Mouse (Mus musculus): ENCODE data around the gene Slc37a3. TPM values are rescaled to one million over a fixed set of nuclear protein-coding genes. Genes with fewer than 3 reads are reported as not detected.
"Not testable (repeated sequence)": the region's sequence is repeated elsewhere in the genome, so short reads cannot be mapped to it uniquely, and the experiment has no call there.

Slc37a3 gene
- total RNA-seq, 2 experiments from 2014 or later = 21.5 to 22.8 TPM

DNA sequence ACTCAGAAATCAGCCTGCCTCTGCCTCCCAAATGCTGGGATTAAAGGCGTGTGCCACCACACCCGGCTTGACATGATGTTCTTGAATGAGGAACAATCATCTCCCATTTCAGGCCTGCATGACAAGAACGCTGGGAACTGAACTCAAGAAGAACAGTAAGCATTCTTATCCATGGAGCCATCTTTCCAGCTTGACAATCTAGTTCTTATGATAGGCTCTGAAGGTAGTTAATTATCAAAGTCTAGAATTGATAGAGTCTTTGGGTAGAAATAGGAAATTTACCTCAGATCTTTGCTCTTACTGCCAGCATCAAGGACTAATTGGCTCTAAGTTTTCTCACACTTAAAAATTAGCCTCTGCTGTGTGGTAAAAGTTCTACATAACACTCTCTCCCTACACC lies 2.8 kb upstream of the Slc37a3 start:
- intact Hi-C loops (cut with DNase I) = no loop called here

DNA sequence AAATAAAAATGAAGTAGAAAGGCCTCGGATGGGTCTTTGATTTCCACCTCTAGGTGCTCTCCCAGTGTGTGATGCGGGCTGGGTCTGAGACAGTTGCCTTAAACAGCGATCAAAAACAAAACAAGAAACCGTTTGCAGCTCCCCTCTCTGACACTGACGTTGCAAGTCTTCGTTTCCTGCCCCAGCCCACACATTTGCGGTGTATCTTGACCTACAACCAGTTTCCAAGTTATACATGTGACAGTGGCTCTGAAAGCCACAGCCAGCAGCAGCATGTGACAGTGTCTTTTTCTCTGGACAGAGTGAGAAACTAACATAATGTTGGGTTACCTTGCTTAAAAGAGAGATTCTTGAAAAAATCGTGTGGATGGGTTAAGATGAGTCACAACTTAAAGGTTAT lies 2.3 kb upstream of the Slc37a3 start:
- intact Hi-C loops (cut with DNase I) = no loop called here

More for the DNA sequence above, 2.8 kb upstream of the Slc37a3 start:
- DNase-seq = no peak

GRCm38 (mm10) chr6:39379224-39379623 lies 1.7 kb upstream of the Slc37a3 start:
- intact Hi-C loops (cut with DNase I) = no loop called here
- no peak for DNase-seq

More for the DNA sequence above, 2.3 kb upstream of the Slc37a3 start:
- no peak for DNase-seq

GRCm38 (mm10) chr6:39378161-39378835 lies 823 bp upstream of the Slc37a3 start:
- DNase-seq; intact Hi-C loops (cut with DNase I): not testable (repeated sequence)

DNA sequence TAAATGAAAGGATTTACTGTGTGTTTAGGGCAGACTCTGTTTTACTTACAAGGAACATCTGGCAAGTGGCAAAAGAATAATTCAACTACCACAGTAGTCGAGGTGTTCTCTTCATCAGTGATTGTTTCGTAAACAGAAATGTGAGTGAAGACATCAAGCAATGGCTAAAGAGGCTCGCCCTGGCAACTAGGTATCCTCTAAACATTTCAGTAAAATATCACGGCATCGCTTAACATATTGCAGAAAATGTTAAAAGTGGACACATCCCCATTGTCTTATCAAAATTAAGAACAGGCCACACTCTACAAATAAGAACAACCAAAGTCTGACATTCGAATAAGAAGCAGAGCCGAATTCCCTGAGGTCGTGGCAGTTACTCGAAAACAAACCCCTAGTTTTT lies 700 bp downstream of the Slc37a3 start:
- intact Hi-C loops (cut with DNase I) = no loop called here
- DNase-seq = no peak

GRCm38 (mm10) chr6:39373301-39373955 lies 4.0 kb downstream of the Slc37a3 start:
- no peak for DNase-seq
- intact Hi-C loops (cut with DNase I) = no loop called here

DNA sequence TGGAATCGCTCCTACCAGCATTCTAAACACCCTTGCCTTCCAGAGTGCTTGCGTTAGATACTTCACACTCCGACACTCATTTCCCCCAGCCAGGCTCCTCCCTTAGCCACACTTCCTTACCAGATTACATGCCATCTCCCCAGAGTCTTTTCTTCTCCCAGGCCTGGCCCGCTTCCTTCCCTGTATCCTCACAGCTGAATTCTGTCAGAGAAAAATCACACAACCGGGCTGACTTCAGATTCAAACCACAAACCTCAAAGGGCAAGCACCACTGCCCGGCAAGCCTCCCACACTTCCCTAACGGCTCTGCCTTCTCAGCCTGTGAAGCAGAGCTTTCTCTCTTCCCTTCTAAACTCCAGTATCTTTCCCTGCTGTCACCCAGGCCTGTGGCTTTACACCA lies 4.7 kb downstream of the Slc37a3 start:
- intact Hi-C loops (cut with DNase I) = no loop called here
- DNase-seq = peak; percentile 47 to 57

GRCm38 (mm10) chr6:39372042-39372441 lies 5.4 kb downstream of the Slc37a3 start:
- DNase-seq = no peak
- intact Hi-C loops (cut with DNase I) = no loop called here

GRCm38 (mm10) chr6:39369631-39370030 lies 7.8 kb downstream of the Slc37a3 start:
- no peak for DNase-seq
- intact Hi-C loops (cut with DNase I) = no loop called here

DNA sequence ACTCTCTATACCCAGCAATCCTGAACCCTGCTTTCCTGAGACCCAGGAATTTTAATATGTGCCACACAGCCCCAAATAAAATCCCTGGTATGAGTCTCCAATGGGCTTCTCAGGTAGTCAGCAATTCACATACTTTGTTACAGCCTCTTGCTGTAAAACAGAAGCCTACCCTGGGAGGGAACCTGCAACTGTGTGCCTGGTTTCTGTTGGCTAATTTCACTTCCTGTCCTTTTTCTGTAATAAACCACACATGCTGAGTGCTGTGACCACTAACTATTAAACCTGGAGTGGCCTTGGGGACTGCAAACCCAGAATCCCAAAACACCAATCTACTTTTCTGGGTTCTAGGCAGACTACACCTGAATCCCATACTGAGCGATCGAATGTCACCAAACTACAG lies 14.8 kb downstream of the Slc37a3 start:
- DNase-seq = no peak
- intact Hi-C loops (cut with DNase I) = no loop called here

DNA sequence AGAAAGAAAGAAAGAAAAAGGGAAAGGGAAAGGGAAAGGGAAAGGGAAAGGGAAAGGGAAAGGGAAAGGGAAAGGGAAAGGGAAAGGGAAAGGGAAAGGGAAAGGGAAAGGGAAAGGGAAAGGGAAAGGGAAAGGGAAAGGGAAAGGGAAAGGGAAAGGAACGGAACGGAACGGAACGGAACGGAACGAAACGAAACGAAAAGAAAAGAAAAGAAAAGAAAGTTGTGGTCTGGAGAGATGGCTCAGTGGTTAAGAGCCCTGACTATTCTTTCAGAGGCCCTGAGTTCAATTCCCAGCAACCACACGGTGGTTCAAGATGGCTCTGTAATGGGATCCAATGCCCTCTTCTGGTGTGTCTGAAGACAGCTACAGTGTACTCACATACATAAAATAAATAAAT lies 18.3 kb downstream of the Slc37a3 start:
- DNase-seq; intact Hi-C loops (cut with DNase I): not testable (repeated sequence)

GRCm38 (mm10) chr6:39348946-39349345 lies 28.5 kb downstream of the Slc37a3 start:
- intact Hi-C loops (cut with DNase I) = no loop called here
- no peak for DNase-seq

DNA sequence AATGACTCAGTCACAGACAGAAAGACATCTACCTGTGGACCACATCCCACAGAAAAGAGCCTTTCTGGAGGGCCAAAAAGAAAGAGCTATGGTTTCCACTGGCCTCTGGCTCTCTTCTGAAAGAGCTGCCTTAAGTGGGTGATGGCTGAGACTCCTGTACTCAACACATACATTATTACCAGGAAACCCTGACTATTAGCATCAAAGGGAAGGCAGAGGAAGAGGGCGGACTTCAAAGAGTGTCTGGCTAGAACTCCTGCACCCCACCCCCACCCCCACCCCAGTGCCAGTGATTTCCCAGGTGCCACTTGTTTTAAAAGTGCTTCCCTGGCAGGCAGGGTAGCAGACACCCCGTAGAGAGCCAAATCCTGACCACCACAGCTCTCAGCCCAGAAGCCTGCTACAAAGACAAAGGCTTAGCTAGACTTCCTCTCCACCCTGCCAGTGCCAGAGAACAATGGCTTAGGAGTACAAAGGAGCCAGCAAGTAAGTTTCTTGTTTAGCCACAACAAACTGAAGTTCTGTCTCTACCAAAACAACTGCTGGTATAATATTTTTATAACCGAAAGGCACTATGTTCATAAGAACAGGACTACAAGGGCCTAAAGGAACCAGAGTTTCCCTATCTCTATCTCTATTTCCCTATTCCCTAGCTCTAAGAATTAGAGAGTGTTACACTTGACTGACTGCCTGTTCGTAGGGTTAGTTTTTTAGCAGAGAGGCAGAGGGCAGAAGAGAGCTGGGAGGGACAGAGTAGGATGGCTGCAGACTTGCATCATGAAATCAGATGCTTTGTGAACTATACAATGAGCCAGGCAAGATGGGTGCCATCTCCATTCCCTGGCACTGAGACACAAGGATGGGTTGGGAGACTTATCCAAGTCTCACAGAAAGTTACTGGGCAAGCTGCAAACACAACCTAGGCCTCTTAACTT lies 29.3 kb downstream of the Slc37a3 start:
- intact Hi-C loops (cut with DNase I) = no loop called here
- DNase-seq = no peak

- intact Hi-C loops (cut with DNase I) = no loop called here
- DNase-seq = no peak
Observed at GRCm38 (mm10) chr6:39346991-39347501, 30.4 kb downstream of the Slc37a3 start.

DNA sequence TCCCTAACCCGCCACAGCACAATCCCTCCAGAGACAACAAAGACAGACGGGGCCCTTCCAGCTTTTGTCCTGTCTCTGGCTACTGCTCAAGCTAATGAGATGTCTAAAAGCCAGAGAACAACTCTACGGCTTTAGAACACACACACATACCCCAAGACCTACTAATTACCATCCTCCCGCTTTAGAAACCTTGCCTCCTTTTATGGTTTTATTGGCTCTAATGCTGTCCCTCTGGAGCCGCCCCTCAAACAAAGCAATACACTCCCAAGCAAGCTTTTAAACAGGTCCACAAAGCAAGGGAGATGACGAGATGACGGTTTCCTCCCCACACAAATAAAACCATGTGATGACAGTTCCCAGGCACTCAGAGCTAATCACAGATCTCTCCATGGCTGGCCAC lies 32.0 kb downstream of the Slc37a3 start:
- intact Hi-C loops (cut with DNase I) = loop anchor here (2.0 kb wide), 1 partner anchor 89 kb away; no protein-coding TSS in a partner anchor
- DNase-seq = no peak

GRCm38 (mm10) chr6:39344020-39344419 lies 33.5 kb downstream of the Slc37a3 start:
- DNase-seq = peak; percentile 85 to 90
- intact Hi-C loops (cut with DNase I) = loop anchor here (1.0 to 5.0 kb wide), 4 partner anchors 87 to 198 kb away; no protein-coding TSS in a partner anchor

DNA sequence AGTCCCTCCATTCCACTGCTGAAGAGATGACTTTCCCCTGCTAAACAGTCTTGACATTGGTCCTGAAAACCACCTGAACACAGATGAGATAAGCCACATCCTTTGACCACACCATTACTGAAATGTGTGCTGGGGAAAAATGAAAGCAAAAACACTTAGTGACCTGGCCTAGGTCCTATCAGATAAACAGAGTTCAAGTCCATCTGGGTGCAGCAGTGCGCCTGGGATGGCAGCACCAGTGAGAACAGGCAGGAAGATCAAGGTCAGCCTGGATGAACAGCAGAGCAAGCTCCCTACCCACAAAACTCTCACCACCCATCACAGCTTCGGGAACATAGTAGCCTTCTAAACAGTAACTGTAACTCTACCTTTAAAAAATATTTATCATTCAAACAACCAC lies 35.7 kb downstream of the Slc37a3 start:
- intact Hi-C loops (cut with DNase I) = loop anchor here (5.0 kb wide), 1 partner anchor 154 kb away; no protein-coding TSS in a partner anchor
- DNase-seq = no peak

- no peak for DNase-seq
- intact Hi-C loops (cut with DNase I) = no loop called here
Observed at GRCm38 (mm10) chr6:39338359-39338758, 39.1 kb downstream of the Slc37a3 start.

- intact Hi-C loops (cut with DNase I) = no loop called here
- DNase-seq = no peak
Observed at GRCm38 (mm10) chr6:39334873-39335272, 42.6 kb downstream of the Slc37a3 start.

DNA sequence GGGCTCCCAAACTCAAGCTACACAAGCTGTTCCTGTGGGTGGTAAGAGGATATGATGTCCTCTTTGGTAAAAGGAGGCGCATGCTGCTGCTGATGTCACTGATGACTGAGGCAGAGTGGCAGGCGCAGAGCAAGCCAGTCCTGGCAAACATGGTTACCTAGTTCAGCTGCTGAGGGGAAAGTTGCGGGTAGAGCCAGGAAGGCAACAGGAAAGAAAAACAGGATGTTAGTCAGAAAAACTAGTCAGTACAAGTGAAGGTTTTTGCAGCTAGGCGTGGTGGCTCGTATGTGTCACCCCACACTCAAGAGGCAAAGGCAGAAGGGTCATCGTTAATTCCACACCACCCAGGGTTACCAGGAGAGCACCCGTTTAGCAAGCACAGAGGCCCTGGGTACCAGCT lies 43.3 kb downstream of the Slc37a3 start:
- no peak for DNase-seq
- intact Hi-C loops (cut with DNase I) = no loop called here
